Mouse (Mus musculus): Measurements from ENCODE around the gene Tnfsf8.

- TF ChIP-seq POLR2A (IDR thresholded peaks at IDR 0.05; ENCODE audit: control insufficient read depth in 1 of 2, insufficient read depth in 1 of 2, low read depth in 1 of 2, low read length in 2 of 2, poor library complexity in 1 of 2), result no peak
- TF ChIP-seq MEF2A (IDR thresholded peaks at IDR 0.05; ENCODE audit: extremely low read depth, insufficient replicate concordance, low read depth, low read length, poor library complexity, severe bottlenecking), result no peak
- TF ChIP-seq CTCF (IDR thresholded peaks at IDR 0.05 in 2 of 3, conservative IDR thresholded peaks at IDR 0.05 in 1 of 3; ENCODE audit: control insufficient read depth in 1 of 3, insufficient read depth in 1 of 3, low read depth in 2 of 3, low read length in 3 of 3, poor library complexity in 1 of 3, severe bottlenecking in 1 of 3), result no peak
- no peak for TF ChIP-seq GATA1 (IDR thresholded peaks at IDR 0.05; ENCODE audit: low read depth, low read length)
- no peak for TF ChIP-seq POLR2AphosphoS2 (IDR thresholded peaks at IDR 0.05; ENCODE audit: low read length)
- TF ChIP-seq EP300 (IDR thresholded peaks at IDR 0.05; ENCODE audit: low read depth in 1 of 2, low read length in 2 of 2), result no peak
- no peak for TF ChIP-seq USF2 (IDR thresholded peaks at IDR 0.05; ENCODE audit: borderline replicate concordance in 1 of 2, insufficient read depth in 1 of 2, low read depth in 1 of 2, low read length in 2 of 2)
- no peak for TF ChIP-seq UBTF (IDR thresholded peaks at IDR 0.05; ENCODE audit: borderline replicate concordance, insufficient read depth, low read depth, low read length)
- no peak for TF ChIP-seq TAL1 (IDR thresholded peaks at IDR 0.05; ENCODE audit: low read length)
These were observed 64.6 kb downstream of the Tnfsf8 start for GRCm38 (mm10) chr4:63796527-63796926.
